Mouse (Mus musculus) 3T3-L1 (cell line): Measurements from ENCODE around the gene 1700018B08Rik.

Experiments
- DNase-seq: peaks from one replicate; pipeline ENCODE4 v3.0.0-alpha.2; 2015; ENCODE audit warnings: low read depth, low spot score

Gene 1700018B08Rik

GRCm38 (mm10) chr8:121562941-121563351 lies 18.8 kb upstream of the 1700018B08Rik start:
- DNase-seq: no peak

GRCm38 (mm10) chr8:121561636-121562345 lies 17.7 kb upstream of the 1700018B08Rik start:
- DNase-seq: no peak

- no peak for DNase-seq
Measured at GRCm38 (mm10) chr8:121560432-121561100, 16.4 kb upstream of the 1700018B08Rik start.

GRCm38 (mm10) chr8:121559801-121560200 lies 15.7 kb upstream of the 1700018B08Rik start:
- DNase-seq: no peak

- DNase-seq: no peak
Measured at GRCm38 (mm10) chr8:121558538-121558937, 14.4 kb upstream of the 1700018B08Rik start.

- no peak for DNase-seq
Measured at GRCm38 (mm10) chr8:121557746-121558145, 13.6 kb upstream of the 1700018B08Rik start.

- DNase-seq: no peak
Measured at GRCm38 (mm10) chr8:121553831-121554475, 9.8 kb upstream of the 1700018B08Rik start.

- no peak for DNase-seq
Measured at GRCm38 (mm10) chr8:121552506-121552905, 8.4 kb upstream of the 1700018B08Rik start.

- DNase-seq: no peak
Measured at GRCm38 (mm10) chr8:121551065-121551985, 7.2 kb upstream of the 1700018B08Rik start.

GRCm38 (mm10) chr8:121550056-121550455 lies 5.9 kb upstream of the 1700018B08Rik start:
- DNase-seq: no peak

GRCm38 (mm10) chr8:121547132-121547531 lies 3.0 kb upstream of the 1700018B08Rik start:
- DNase-seq: peak; percentile 75

- no peak for DNase-seq
Measured at GRCm38 (mm10) chr8:121544936-121545335, 816 bp upstream of the 1700018B08Rik start.

- no peak for DNase-seq
Measured at GRCm38 (mm10) chr8:121542901-121543300, 1.2 kb downstream of the 1700018B08Rik start.

- DNase-seq: no peak
Measured at GRCm38 (mm10) chr8:121541862-121542261, 2.3 kb downstream of the 1700018B08Rik start.

- DNase-seq: peak; percentile 27
Measured at GRCm38 (mm10) chr8:121532381-121532780, 11.7 kb downstream of the 1700018B08Rik start.

GRCm38 (mm10) chr8:121530639-121531038 lies 13.5 kb downstream of the 1700018B08Rik start:
- DNase-seq: no peak

- DNase-seq: no peak
Measured at GRCm38 (mm10) chr8:121528790-121529189, 15.3 kb downstream of the 1700018B08Rik start.

- DNase-seq: no peak
Measured at GRCm38 (mm10) chr8:121527751-121528150, 16.4 kb downstream of the 1700018B08Rik start.

- no peak for DNase-seq
Measured at GRCm38 (mm10) chr8:121526811-121527550, 17.1 kb downstream of the 1700018B08Rik start.

GRCm38 (mm10) chr8:121525111-121525818 lies 18.9 kb downstream of the 1700018B08Rik start:
- no peak for DNase-seq
